Mouse (Mus musculus): ENCODE data around the gene Gpx4. TPM values are rescaled to one million over a fixed set of nuclear protein-coding genes. Genes with fewer than 3 reads are reported as not detected.

The Gpx4 gene
- polyA plus RNA-seq (2014; fragmentation: Nextera tagmentation; extraction: Ambion mirVana) = 505 and 517 TPM in 2 replicates

- WGBS = 49% methylated on average over 9 of the region's 9 CpGs
- ATAC-seq (ENCODE audit: low read depth) (no peak), DNase-seq (ENCODE audit: low spot score) (no peak)
- Histone ChIP-seq H3K27me3 (replicated peaks; ENCODE audit: control insufficient read depth, insufficient read depth, low read length) (no peaks in the 10 kb centered on the region), H3K9me3 (ENCODE audit: control insufficient read depth, low read length) (no peaks in the 10 kb centered on the region), H3K4me1 (ENCODE audit: control insufficient read depth, insufficient read depth, low read length) (peaks cover 6% of the 10 kb centered on the region), H3K36me3 (ENCODE audit: control insufficient read depth, insufficient read depth, low read length) (no peaks in the 10 kb centered on the region), H3K4me2 (ENCODE audit: low read depth, low read length) (no peak within 1 kb of the TSS), H3K4me3 (ENCODE audit: low read depth, low read length) (no peak within 1 kb of the TSS), H3K9ac (ENCODE audit: low read depth, low read length) (no peak within 1 kb of the TSS), H3K27ac (replicated peaks; ENCODE audit: low read depth, low read length) (peak within 1 kb of the TSS; percentile 50)
These were observed at the start of gene Gpx4 for GRCm38 (mm10) chr10:80047041-80047565. TSS of gene Gpx4 (plus strand) at chr10:80047166.

- Histone ChIP-seq H3K36me3 (ENCODE audit: control insufficient read depth, insufficient read depth, low read length) (peaks cover 27% of the 10 kb centered on the region), H3K4me1 (ENCODE audit: control insufficient read depth, insufficient read depth, low read length) (peaks cover 11% of the 10 kb centered on the region; the same call in 1 of the 2 replicates), H3K9me3 (ENCODE audit: control insufficient read depth, low read length) (no peaks in the 10 kb centered on the region), H3K4me2 (ENCODE audit: low read depth, low read length) (peak overlapping the region; percentile 92), H3K27ac (replicated peaks; ENCODE audit: low read depth, low read length) (no peak overlapping the region), H3K4me3 (ENCODE audit: low read depth, low read length) (peak overlapping the region; percentile 51), H3K9ac (ENCODE audit: low read depth, low read length) (no peak overlapping the region), H3K27me3 (replicated peaks; ENCODE audit: control insufficient read depth, insufficient read depth, low read length) (peaks cover 7% of the 10 kb centered on the region)
- WGBS = 6% methylated on average over 14 of the region's 15 CpGs
- ATAC-seq (ENCODE audit: low read depth) (no peak), DNase-seq (ENCODE audit: low spot score) (no peak)
These were observed 49.1 kb upstream of the Gpx4 start for GRCm38 (mm10) chr10:79997819-79998218.

DNA sequence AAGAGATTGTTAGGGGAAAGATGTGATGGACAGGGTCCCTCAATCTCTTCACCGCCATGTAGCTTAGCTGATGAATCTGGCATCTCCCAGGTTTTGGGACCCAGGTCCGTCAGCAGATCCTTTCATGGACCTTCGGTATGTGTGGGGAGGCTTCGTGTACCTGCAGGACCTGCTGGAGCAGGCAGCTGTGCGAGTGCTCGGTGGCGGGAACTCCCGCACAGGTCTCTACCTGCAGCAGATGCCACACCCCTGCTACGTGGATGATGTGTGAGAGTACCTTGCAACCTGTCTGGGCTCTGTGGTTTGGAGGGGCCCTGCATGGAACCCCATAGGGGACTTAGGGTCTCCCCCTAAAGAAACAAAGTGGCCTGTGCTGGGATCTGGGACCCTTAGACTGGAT, 45.0 kb upstream of the Gpx4 start:
- Histone ChIP-seq H3K27me3 (replicated peaks; ENCODE audit: control insufficient read depth, insufficient read depth, low read length) (peaks cover 10% of the 10 kb centered on the region), H3K4me1 (ENCODE audit: control insufficient read depth, insufficient read depth, low read length) (peaks cover 22% of the 10 kb centered on the region; the same call in 1 of the 2 replicates), H3K9me3 (ENCODE audit: control insufficient read depth, low read length) (no peaks in the 10 kb centered on the region), H3K36me3 (ENCODE audit: control insufficient read depth, insufficient read depth, low read length) (no peaks in the 10 kb centered on the region), H3K9ac (ENCODE audit: low read depth, low read length) (no peak overlapping the region), H3K27ac (replicated peaks; ENCODE audit: low read depth, low read length) (no peak overlapping the region), H3K4me2 (ENCODE audit: low read depth, low read length) (no peak overlapping the region), H3K4me3 (ENCODE audit: low read depth, low read length) (no peak overlapping the region)
- 83% methylated on average over 7 of the region's 9 CpGs for WGBS
- DNase-seq (ENCODE audit: low spot score) (peak; percentile 70), ATAC-seq (ENCODE audit: low read depth) (no peak; the same call in 1 of the 2 replicates)

GRCm38 (mm10) chr10:80002829-80003228, 44.1 kb upstream of the Gpx4 start:
- Histone ChIP-seq H3K27me3 (replicated peaks; ENCODE audit: control insufficient read depth, insufficient read depth, low read length) (peaks cover 10% of the 10 kb centered on the region), H3K9me3 (ENCODE audit: control insufficient read depth, low read length) (no peaks in the 10 kb centered on the region), H3K4me2 (ENCODE audit: low read depth, low read length) (no peak overlapping the region), H3K4me3 (ENCODE audit: low read depth, low read length) (no peak overlapping the region), H3K27ac (replicated peaks; ENCODE audit: low read depth, low read length) (0 out of 2 replicates have a peak overlapping the region, but pooled peaks have one; percentile 4), H3K9ac (ENCODE audit: low read depth, low read length) (no peak overlapping the region; the same call in none of the 2 replicates), H3K36me3 (ENCODE audit: control insufficient read depth, insufficient read depth, low read length) (no peaks in the 10 kb centered on the region), H3K4me1 (ENCODE audit: control insufficient read depth, insufficient read depth, low read length) (peaks cover 17% of the 10 kb centered on the region; the same call in 1 of the 2 replicates)
- 20% methylated on average over 21 of the region's 21 CpGs for WGBS
- DNase-seq (ENCODE audit: low spot score) (no peak), ATAC-seq (ENCODE audit: low read depth) (no peak)

DNA sequence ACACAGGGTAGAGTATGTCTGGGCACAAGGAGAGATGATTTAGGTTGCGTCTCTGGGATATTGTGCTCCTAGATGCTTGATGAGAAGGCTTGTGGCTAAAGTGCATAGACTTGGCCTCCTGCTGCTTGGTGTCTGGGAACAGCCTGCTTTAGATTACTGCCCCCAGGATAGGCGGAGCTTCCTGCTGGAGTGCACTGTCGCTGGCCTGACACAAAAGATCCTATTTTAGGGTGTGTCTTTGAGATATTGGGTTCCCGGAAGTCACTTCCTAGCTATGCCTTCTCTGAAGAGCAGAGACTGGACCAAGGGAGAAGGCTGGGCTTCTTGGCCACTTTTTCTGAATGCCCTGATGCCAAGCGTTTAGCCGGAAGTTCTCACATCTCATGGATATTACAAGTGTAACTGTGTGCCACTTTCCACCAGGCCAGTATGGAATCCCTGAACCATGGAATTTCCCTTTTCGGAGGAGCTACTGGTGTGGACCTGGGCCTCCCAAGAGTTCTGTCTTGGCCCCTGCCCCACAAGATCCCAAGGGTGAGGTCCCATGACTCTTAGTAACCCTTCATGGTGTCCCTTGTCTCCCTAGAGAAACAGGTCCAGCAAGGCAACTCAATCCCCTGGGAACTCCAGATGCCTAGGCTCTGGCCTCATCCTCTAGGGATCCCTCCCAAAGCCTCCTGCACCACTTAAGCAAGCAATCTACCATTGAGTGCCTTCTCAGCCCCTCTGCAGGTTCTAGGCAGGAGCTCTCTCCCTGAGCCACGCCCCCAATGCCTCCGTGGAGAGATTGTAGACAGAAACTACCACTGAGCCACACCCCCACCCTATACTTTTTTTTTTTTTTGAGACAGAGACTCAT, 43.4 kb upstream of the Gpx4 start:
- ATAC-seq (ENCODE audit: low read depth) (no peak), DNase-seq (ENCODE audit: low spot score) (no peak)
- no peak overlapping the region; the same call in 1 of the 2 replicates for H3K9ac ChIP-seq (ENCODE audit: low read depth, low read length)
- H3K4me2 ChIP-seq (ENCODE audit: low read depth, low read length) = no peak overlapping the region
- 0 out of 2 replicates have a peak overlapping the region, but pooled peaks have one; percentile 4 for H3K27ac ChIP-seq (replicated peaks; ENCODE audit: low read depth, low read length)
- H3K36me3 ChIP-seq (ENCODE audit: control insufficient read depth, insufficient read depth, low read length) = no peaks in the 10 kb centered on the region
- peaks cover 16% of the 10 kb centered on the region; the same call in 1 of the 2 replicates for H3K4me1 ChIP-seq (ENCODE audit: control insufficient read depth, insufficient read depth, low read length)
- no peaks in the 10 kb centered on the region for H3K9me3 ChIP-seq (ENCODE audit: control insufficient read depth, low read length)
- H3K27me3 ChIP-seq (replicated peaks; ENCODE audit: control insufficient read depth, insufficient read depth, low read length) = peaks cover 10% of the 10 kb centered on the region
- no peak overlapping the region for H3K4me3 ChIP-seq (ENCODE audit: low read depth, low read length)
- WGBS = 50% methylated on average over 9 of the region's 9 CpGs

DNA sequence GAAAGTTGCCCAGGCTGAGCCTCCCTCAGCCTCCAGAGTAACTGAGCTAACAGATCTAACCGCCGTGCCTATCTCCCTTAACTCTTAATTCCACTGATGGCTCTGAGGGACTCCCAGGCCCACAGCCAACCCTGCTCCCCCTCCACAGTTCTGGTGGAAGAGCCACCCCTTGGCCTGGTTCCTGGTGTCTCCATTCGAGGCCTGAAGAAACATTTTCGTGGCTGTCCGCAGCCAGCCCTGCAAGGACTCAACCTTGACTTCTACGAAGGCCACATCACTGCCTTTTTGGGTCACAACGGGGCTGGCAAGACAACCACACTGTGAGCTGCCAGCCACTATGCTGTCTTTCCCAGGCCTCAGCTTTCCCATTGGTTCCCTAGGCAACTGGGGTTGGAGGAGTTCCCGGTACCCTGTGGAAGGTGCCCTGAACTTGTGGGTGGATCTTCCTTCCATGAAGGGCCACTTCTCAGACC, 42.7 kb upstream of the Gpx4 start:
- H3K27me3 ChIP-seq (replicated peaks; ENCODE audit: control insufficient read depth, insufficient read depth, low read length) = peaks cover 10% of the 10 kb centered on the region

DNA sequence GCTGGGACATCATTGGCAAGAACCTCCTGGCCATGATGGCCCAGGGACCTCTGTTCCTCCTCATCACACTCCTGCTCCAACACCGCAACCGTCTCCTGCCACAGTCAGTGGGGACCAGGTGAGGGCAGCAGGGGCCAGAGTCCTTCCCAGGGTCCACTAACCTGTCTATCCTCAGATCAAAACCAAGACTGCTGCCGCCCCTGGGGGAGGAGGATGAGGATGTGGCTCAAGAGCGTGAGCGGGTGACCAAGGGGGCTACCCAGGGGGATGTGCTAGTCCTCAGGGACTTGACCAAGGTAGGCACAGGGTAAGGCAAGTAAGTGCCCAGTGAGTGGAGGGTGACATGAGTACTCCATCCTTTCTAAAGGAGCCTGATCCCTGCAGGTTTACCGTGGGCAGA, 35.2 kb upstream of the Gpx4 start:
- WGBS = 87% methylated on average over 6 of the region's 6 CpGs
- peaks cover 21% of the 10 kb centered on the region; the same call in 1 of the 2 replicates for H3K36me3 ChIP-seq (ENCODE audit: control insufficient read depth, insufficient read depth, low read length)
- no peaks in the 10 kb centered on the region for H3K4me1 ChIP-seq (ENCODE audit: control insufficient read depth, insufficient read depth, low read length)
- no peak overlapping the region for H3K27ac ChIP-seq (replicated peaks; ENCODE audit: low read depth, low read length)
- DNase-seq (ENCODE audit: low spot score) = no peak
- no peak overlapping the region for H3K4me3 ChIP-seq (ENCODE audit: low read depth, low read length)
- no peak overlapping the region for H3K4me2 ChIP-seq (ENCODE audit: low read depth, low read length)
- no peak overlapping the region for H3K9ac ChIP-seq (ENCODE audit: low read depth, low read length)
- H3K9me3 ChIP-seq (ENCODE audit: control insufficient read depth, low read length) = peaks cover 16% of the 10 kb centered on the region
- no peak for ATAC-seq (ENCODE audit: low read depth)
- peaks cover 44% of the 10 kb centered on the region for H3K27me3 ChIP-seq (replicated peaks; ENCODE audit: control insufficient read depth, insufficient read depth, low read length)

More for the DNA sequence above, 42.7 kb upstream of the Gpx4 start:
- Histone ChIP-seq H3K27ac (replicated peaks; ENCODE audit: low read depth, low read length) (no peak overlapping the region), H3K4me2 (ENCODE audit: low read depth, low read length) (no peak overlapping the region), H3K4me1 (ENCODE audit: control insufficient read depth, insufficient read depth, low read length) (peaks cover 16% of the 10 kb centered on the region; the same call in 1 of the 2 replicates), H3K36me3 (ENCODE audit: control insufficient read depth, insufficient read depth, low read length) (no peaks in the 10 kb centered on the region), H3K9ac (ENCODE audit: low read depth, low read length) (no peak overlapping the region), H3K9me3 (ENCODE audit: control insufficient read depth, low read length) (no peaks in the 10 kb centered on the region), H3K4me3 (ENCODE audit: low read depth, low read length) (no peak overlapping the region)
- no peak for ATAC-seq (ENCODE audit: low read depth)
- DNase-seq (ENCODE audit: low spot score) = no peak
- WGBS = 87% methylated on average over 8 of the region's 8 CpGs

DNA sequence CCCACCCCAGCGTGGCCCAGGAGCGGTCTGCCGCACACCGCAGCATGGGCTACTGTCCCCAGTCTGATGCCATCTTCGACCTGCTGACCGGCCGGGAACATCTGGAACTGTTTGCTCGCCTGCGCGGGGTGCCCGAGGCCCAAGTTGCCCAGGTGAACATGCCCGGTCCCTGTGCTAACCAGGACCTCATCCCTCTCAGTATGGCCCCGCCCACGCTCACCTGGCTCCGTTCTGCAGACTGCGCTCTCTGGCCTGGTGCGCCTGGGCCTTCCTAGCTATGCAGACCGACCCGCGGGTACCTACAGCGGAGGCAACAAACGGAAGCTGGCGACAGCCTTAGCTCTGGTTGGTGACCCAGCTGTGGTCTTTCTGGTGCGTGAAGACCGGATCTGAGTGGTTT, 33.4 kb upstream of the Gpx4 start:
- ATAC-seq (ENCODE audit: low read depth) (no peak), DNase-seq (ENCODE audit: low spot score) (no peak)
- H3K4me1 ChIP-seq (ENCODE audit: control insufficient read depth, insufficient read depth, low read length) = no peaks in the 10 kb centered on the region
- H3K9me3 ChIP-seq (ENCODE audit: control insufficient read depth, low read length) = peaks cover 16% of the 10 kb centered on the region
- H3K27me3 ChIP-seq (replicated peaks; ENCODE audit: control insufficient read depth, insufficient read depth, low read length) = peaks cover 44% of the 10 kb centered on the region
- H3K27ac ChIP-seq (replicated peaks; ENCODE audit: low read depth, low read length) = no peak overlapping the region
- 0 out of 2 replicates have a peak overlapping the region, but pooled peaks have one; percentile 25 for H3K9ac ChIP-seq (ENCODE audit: low read depth, low read length)
- no peak overlapping the region for H3K4me3 ChIP-seq (ENCODE audit: low read depth, low read length)
- H3K36me3 ChIP-seq (ENCODE audit: control insufficient read depth, insufficient read depth, low read length) = peaks cover 21% of the 10 kb centered on the region; the same call in 1 of the 2 replicates
- no peak overlapping the region for H3K4me2 ChIP-seq (ENCODE audit: low read depth, low read length)
- 26% methylated on average over 25 of the region's 25 CpGs for WGBS

Measured in embryonic facial prominence, embryonic 14.5 days (tissue).